Mouse (Mus musculus) layer of hippocampus, postnatal 25 days (tissue): Measurements from ENCODE around the gene Tnpo1. TPM values are rescaled to one million over a fixed set of nuclear protein-coding genes. Genes with fewer than 3 reads are reported as not detected.
A peak's percentile ranks its signal among the peaks of the same experiment; 100 is the strongest.

Experiments used
- DNase-seq, 2 experiments: peaks; one replicate each; pipeline ENCODE4 v3.0.0; 2022; ENCODE audit warnings: mixed read lengths in 2 of 2, low spot score in 1 of 2; ENCODE audit errors: extremely low spot score in 1 of 2
- total RNA-seq, 2 experiments: library from RNA; stranded (reverse); gene quantifications; 2 replicates each; pipeline ENCODE4 v1.2.3; 2021

The Tnpo1 gene
- total RNA-seq, 2 experiments from 2014 or later: 54.3 to 64.1 TPM

DNA sequence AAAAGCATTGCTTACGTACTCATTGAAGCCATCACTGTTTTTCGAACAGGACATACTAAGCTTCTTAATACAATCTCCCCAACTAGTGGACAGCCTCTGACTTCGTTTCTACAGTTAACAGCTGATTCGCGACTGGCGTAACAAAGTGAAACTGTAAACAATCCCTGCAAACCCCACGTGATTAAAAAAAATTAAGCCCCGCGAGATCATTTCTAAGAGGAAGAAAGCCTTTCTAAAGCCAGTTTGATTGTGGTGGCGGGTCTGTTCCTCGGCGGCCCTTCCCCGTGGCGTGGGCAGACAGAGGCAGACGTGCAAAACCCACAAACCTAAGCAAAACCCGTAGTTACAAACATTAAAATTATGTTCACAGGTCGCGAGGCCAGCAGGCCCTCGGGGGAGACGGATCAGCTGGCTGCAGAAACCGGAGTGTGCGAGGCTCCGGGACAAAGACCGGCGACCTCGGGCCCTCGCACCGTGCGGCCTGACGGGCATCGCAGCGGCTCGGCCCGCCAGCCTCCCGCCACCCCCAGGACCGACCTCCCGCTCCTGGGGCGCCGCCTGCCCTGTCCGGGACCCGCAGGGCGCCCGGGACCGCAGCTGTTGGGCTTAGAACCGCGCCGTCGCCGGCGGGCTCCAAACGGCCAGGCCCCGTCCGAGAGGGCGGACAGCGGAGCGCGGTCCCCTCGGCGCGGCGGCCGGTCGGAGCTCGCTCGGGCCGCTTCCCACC, 535 bp downstream of the Tnpo1 start:
- DNase-seq: peak; percentile 26 to 46

GRCm38 (mm10) chr13:98924897-98925485, 1.2 kb downstream of the Tnpo1 start:
- no peak for DNase-seq

DNA sequence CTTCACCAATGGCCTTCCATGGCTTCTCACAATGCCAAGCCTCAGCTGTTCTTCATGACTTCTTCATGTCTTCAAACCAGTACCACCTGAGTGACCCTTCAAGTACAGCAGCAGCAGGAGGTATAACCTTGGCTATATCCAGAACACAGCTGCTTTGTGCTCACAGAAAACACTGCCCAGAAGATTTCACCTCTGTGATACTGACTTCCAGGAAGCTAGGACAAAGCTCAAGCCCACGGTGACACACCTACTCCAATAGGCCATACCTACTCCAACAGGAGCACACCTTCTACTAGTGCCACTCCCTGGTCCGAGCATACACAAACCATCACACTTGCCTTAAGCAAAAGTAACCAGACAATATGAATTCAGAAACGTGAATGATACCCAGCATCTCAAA, 3.4 kb downstream of the Tnpo1 start:
- DNase-seq: no peak

DNA sequence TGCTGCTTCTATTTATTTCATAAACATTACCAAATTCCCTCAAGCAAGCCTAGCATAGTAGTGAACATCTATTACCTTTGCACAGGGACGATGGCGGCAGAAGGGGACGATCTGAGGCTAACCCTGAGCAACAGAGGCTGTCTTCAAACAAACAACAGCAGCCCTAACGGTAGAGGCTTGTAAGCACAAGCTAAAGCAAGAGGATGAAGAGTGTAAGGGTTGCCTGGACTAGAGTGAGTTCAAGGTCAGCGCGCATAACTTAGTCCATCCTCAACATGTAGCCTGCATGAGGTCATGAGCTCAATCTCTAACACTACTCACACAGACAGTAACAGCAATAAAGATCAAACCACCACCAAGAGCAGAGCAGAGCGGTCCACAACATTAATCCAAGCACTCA, 4.9 kb downstream of the Tnpo1 start:
- no peak for DNase-seq

GRCm38 (mm10) chr13:98920300-98920699, 5.9 kb downstream of the Tnpo1 start:
- DNase-seq: no peak

DNA sequence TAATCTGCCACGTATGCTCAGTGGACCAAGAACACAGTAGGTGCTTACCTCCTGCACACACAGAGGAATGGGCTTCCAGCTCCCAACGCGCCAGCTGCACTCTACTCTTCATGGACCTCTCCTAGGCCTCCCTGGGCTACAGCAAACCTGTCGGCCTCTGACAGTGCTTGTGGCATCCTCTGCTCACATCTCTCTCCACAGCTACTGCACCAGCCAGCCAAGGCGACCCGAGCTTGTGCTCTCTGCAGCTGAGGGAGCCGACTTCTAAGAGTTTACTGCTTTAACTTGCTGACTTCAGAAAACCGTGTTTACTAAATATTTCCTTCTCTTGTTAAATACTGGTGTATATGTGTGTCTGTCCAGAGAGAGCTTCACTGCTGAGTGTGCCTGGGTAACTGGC, 6.5 kb downstream of the Tnpo1 start:
- DNase-seq: no peak

DNA sequence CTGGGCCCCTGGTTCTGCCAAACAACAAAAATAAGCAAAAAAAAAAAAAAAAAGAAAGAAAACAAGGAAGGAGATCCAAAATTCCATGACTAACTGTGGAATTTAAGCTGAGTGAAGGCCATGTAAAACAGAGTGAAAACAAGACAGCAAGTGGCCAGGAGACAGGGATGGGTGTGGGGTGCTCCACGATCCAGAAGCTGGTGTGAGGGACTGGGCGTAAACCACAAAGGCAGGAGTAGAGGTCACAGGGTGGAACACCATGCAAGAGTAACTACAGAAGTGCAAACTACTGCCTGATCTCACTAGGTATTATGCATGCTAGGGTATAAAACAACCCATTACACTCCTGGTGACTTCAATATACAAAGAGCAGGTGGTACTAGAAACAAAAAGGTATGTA, 8.3 kb downstream of the Tnpo1 start:
- DNase-seq: no peak

- DNase-seq: no peak
Measured at GRCm38 (mm10) chr13:98915591-98915990, 10.6 kb downstream of the Tnpo1 start.

DNA sequence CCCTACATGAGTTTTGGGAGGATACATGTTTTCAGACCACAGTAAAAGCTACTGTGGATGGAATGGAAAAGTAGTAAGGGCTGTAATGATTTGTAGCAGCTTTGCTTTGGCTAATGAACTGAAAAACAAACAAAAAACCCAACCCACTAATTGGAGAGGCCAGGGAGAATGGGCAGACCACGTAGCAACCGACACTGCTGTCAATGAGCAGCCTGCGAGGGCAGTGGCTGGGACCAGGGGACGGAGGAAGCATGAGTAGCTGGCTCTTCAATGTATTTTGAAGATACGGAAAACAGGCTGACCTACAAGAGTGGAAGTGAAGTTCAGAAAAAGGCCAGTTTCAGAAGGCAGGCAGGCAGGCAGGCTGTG, 11.4 kb downstream of the Tnpo1 start:
- DNase-seq: no peak

DNA sequence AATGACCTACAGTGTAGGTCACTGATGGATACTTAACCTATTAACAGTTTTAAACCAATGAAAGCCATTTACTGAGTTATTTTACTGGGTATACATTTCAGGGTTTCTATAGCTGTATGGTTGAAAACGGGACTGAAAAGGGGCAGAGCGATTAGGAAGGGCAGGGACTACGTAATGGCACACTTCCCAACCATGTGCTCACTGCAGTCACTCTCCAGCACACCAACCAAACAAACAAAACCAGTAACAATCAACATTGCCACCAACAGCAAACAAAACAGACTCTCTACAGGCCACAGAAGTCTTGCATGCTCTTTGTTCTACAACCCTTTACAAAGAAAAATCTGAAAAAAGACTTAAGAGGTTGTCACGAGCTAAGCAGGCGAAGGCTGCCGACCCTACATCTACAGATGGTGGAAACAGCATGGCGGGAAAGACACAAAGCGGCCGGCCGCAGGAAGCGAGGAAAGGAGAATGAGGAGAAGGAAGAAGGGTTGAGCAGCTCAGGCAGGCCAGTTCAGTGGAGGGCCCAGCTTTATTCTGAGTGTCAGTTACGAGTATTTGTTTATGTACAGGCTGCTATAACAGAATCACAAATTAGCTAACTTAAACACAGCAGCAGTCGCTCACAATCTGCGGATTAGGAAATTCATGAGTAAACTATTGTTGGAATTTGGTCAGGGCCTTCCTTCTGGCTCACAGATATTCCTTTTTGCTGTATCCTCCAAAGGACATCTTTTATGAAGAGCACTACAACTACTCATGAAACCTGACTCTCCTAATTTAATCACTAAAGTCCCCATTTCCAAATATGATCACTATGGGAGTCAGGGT, 12.0 kb downstream of the Tnpo1 start:
- DNase-seq: no peak

GRCm38 (mm10) chr13:98913196-98913595, 13.0 kb downstream of the Tnpo1 start:
- DNase-seq: no peak

GRCm38 (mm10) chr13:98912602-98913001, 13.6 kb downstream of the Tnpo1 start:
- no peak for DNase-seq

DNA sequence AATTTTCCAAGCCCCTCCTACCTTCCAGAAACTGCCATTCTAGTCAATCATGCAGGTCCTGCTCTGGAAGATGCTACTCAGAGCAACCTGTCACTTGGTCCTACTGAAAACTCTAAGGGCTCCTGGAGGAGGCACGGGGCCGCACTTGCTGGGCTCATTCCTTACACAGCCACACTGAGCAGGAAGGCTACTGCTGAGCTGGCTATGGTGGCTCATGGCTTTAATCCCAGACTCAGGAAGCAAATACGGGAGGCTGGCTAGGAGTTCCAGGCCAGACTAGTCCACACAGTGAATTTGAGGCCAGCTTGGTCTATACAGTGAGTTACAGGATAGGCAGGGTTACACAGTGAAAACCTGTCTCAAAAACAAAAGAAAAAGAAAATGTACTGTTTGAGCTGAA, 15.4 kb downstream of the Tnpo1 start:
- DNase-seq: no peak

DNA sequence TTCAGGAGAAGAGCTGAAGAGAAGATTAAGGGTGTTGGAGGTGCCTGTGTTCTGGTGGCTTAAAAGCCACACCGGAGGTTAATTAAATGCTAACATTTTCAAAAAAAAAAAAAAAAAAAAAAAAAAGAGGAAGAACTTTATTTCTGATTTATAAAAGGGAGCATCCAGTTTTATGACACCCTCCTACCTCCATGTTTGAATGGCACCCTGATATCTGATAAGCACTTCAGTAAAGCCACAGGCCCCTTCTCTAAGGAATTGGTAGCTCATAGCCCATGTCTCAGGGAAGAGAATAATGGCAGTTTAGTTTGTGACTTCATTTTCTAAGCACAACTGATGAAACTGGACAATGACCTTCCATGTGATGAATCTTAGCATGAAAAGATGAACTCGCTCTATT, 21.6 kb downstream of the Tnpo1 start:
- DNase-seq: no peak

- no peak for DNase-seq
Measured at GRCm38 (mm10) chr13:98902366-98903025, 23.7 kb downstream of the Tnpo1 start.

DNA sequence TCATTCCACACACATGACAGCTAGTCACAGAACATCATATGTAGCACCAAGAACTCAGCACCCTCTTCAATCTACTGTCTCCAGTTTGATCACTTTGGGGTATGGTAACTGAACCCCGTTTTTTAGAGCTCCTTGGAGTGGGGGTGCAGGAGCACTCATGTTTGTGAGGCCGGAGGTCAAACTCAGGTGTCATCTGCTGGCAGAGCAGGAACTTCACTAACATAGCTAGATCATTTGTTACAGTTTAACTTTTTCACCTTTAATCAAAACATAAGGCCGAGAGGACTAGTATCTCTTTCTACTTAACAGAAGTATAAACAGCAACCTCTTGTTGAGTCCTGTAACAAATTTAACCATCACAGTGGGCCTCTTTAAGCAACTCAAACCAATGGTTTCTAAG, 26.6 kb downstream of the Tnpo1 start:
- DNase-seq: no peak

- no peak for DNase-seq
Measured at GRCm38 (mm10) chr13:98897577-98897976, 28.6 kb downstream of the Tnpo1 start.

GRCm38 (mm10) chr13:98896434-98897126, 29.6 kb downstream of the Tnpo1 start:
- no peak for DNase-seq

DNA sequence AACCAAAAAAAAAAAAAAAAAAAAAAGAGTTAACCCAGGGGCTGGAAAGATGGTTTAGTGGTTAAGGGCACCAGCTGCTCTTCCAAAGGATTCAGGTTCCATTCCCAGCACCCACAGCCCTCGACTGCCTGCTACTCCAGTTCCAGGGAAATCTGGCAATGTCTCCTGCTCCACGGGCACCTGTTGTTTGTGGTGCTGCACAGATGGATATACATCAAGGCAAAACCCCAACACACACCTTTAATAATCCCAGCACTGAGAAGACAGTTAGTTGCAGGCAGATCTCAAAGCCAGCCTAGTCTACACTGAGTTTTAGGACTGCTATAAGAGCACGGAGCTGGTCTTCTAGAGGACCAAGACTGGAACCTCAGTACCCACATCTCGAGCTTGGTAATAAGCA, 30.2 kb downstream of the Tnpo1 start:
- DNase-seq: no peak

- DNase-seq: no peak
Measured at GRCm38 (mm10) chr13:98894900-98895299, 31.3 kb downstream of the Tnpo1 start.
